Mouse (Mus musculus): ENCODE results near the gene Wdr74.

- TF ChIP-seq POLR2A (IDR thresholded peaks at IDR 0.05; ENCODE audit: insufficient read depth, low read length) = no peak
- no peak for TF ChIP-seq CTCF (IDR thresholded peaks at IDR 0.05; ENCODE audit: low read depth, low read length)
These were observed 3.3 kb downstream of the Wdr74 start for GRCm38 (mm10) chr19:8738911-8739310.
